Mouse (Mus musculus) neural tube, embryonic 14.5 days (tissue): ENCODE measurements around the gene Mlkl. TPM values are rescaled to one million over a fixed set of nuclear protein-coding genes. Genes with fewer than 3 reads are reported as not detected.
A peak's percentile ranks its signal among the peaks of the same experiment; 100 is the strongest.
"Not testable (repeated sequence)": the region's sequence is repeated elsewhere in the genome, so short reads cannot be mapped to it uniquely, and the experiment has no call there.

Experiments
- ATAC-seq: fragments of 200-750 bp; cut with Nextera tagmentation; 2 replicates; pipeline ENCODE4 v1.8.0; 2017; ENCODE audit warnings: low read depth, mild to moderate bottlenecking, moderate TSS enrichment, moderate library complexity
- H3K27ac ChIP-seq: fragments of 300-500 bp; sonication (generic); 2 replicates; pipeline ENCODE4 v1.5.1; 2014; ENCODE audit warnings: low read depth, mild to moderate bottlenecking, control low read depth, low read length, moderate library complexity, mixed read lengths
- H3K27me3 ChIP-seq: fragments of 300-500 bp; sonication (generic); 2 replicates; pipeline ENCODE4 v1.6.1; 2014; ENCODE audit warnings: low read length; ENCODE audit not compliant: control insufficient read depth, insufficient read depth
- H3K36me3 ChIP-seq: fragments of 300-500 bp; sonication (generic); 2 replicates; pipeline ENCODE4 v1.6.1; 2014; ENCODE audit warnings: low read length, mixed read lengths; ENCODE audit not compliant: control insufficient read depth, insufficient read depth
- H3K4me1 ChIP-seq: fragments of 300-500 bp; sonication (generic); 2 replicates; pipeline ENCODE4 v1.6.1; 2014; ENCODE audit warnings: low read length; ENCODE audit not compliant: control insufficient read depth, insufficient read depth
- H3K4me2 ChIP-seq: fragments of 300-500 bp; sonication (generic); 2 replicates; pipeline ENCODE4 v1.6.1; 2014; ENCODE audit warnings: mild to moderate bottlenecking, low read depth, low read length, control low read depth
- H3K4me3 ChIP-seq: fragments of 300-500 bp; sonication (generic); 2 replicates; pipeline ENCODE4 v1.5.1; 2014; ENCODE audit warnings: low read depth, low read length, control low read depth, mixed read lengths
- H3K9ac ChIP-seq: fragments of 300-500 bp; sonication (generic); replicated peaks from 2 replicates; pipeline ENCODE4 v1.6.1; 2014; ENCODE audit warnings: low read depth, mild to moderate bottlenecking, control low read depth, low read length, mixed read lengths
- H3K9me3 ChIP-seq: fragments of 300-500 bp; sonication (generic); 2 replicates; pipeline ENCODE4 v1.6.1; 2016; ENCODE audit warnings: low read length; ENCODE audit not compliant: control insufficient read depth
- WGBS: fragments of 180-500 bp; shearing (Covaris S2); extraction: QIAGEN DNeasy Blood & Tissue Kit; methylation state at CpG from one replicate; pipeline ENCODE4 v1.1.7; 2014; 5-methylcytosine and 5-hydroxymethylcytosine counted together
- polyA plus RNA-seq: library from polyadenylated mRNA; unstranded; fragments of >200 nt; fragmentation: Nextera tagmentation; extraction: Ambion mirVana; gene quantifications from 2 replicates; pipeline ENCODE4 v1.2.1, GENCODE M21; 2014

Mlkl gene
- polyA plus RNA-seq, 1 experiment from 2014 or later: not detected

DNA sequence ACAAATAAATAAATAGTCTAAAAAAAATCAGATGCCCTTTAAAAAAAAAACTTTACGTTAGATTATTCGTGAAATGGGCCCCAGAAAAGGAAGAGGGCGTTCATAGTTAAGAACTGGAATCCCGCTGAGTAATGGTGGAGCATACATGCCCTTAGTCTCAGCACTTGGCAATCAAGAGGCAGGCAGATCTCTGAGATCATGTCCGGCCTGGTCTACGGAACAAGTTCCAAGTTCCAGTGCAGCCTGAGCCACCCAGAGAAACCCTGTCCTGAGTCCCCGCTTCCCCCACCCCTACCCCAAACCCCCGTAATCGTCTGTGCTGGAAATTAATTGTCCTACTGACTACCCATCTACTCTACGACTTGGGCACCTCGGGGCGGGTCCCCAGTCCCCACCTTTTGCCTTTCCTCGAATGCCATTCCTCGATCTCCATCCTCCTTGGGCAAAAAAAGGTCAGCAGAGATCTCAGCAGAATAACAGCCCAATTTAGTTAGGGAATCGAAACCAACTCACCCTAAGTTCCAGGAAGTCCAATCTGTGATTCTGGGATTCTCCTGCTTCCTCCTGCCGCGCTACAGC is 577 bp downstream of the Mlkl start:
- Histone ChIP-seq H3K9me3 (no peaks in the 10 kb centered on the region), H3K4me2 (peak overlapping the region; percentile 59), H3K27me3 (no peaks in the 10 kb centered on the region), H3K36me3 (no peaks in the 10 kb centered on the region), H3K9ac (no peak overlapping the region), H3K4me1 (0 out of 2 replicates have a peak, but pooled peaks cover 5% of the 10 kb centered on the region), H3K27ac (no peak overlapping the region), H3K4me3 (peak overlapping the region; percentile 24)
- WGBS: 32% methylated on average over 17 of the region's 17 CpGs
- no peak for ATAC-seq

DNA sequence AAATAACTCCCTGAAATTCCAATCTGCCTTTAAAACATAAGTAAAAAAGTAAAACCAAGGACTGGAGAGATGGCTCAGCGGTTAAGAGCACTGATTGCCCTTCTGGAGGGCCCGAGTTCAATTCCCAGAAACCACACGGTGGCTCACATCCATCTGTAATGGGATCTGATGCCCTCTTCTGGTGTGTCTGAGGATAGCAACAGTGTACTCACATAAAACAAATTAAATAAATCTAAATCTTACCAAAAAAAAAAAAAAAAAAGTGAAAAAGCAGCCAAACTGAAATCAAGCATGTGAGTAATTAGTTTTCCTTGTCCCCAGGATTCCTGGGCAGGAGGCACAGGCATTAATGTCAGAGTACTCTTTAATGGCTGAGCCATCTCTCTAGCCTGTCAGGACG is 1.3 kb downstream of the Mlkl start:
- ATAC-seq: no peak
- H3K27ac ChIP-seq: no peak overlapping the region
- no peak overlapping the region for H3K4me2 ChIP-seq
- H3K27me3 ChIP-seq: no peaks in the 10 kb centered on the region
- WGBS: 84% methylated on average over 4 of the region's 4 CpGs
- H3K9me3 ChIP-seq: no peaks in the 10 kb centered on the region
- H3K9ac ChIP-seq: no peak overlapping the region
- no peak overlapping the region for H3K4me3 ChIP-seq
- H3K36me3 ChIP-seq: no peaks in the 10 kb centered on the region
- H3K4me1 ChIP-seq: 0 out of 2 replicates have a peak, but pooled peaks cover 5% of the 10 kb centered on the region

DNA sequence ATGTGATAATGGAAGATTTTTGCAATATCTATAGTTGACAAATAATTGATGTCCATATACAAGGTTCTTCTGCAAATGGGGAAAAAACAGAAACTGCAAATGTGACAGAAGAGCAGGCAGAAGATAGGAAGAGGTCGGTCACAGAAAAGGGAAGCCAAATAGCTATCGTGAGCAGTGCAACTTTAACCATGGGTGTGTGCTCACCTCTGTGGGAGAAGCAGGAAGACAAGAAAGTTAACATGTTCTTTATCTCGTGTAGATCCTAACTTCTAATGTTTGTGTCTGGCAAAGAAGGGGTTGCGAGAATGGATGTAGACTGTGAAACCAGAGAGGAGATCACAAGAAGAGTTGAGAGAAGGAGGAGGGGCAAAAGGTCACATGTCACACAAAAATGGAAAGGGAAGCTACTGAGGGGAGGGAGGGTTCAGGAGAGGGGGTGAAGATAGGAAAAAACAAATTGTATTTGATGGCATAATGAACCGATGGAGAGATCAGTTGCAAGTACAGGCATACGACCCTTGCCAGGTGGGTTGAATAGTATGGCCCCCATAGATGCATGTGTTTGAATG is 12.7 kb downstream of the Mlkl start:
- WGBS: 88% methylated on average over 6 of the region's 6 CpGs
- no peak overlapping the region for H3K9ac ChIP-seq
- H3K4me1 ChIP-seq: no peaks in the 10 kb centered on the region
- no peak overlapping the region for H3K4me2 ChIP-seq
- H3K27ac ChIP-seq: no peak overlapping the region
- H3K9me3 ChIP-seq: no peaks in the 10 kb centered on the region
- H3K4me3 ChIP-seq: no peak overlapping the region
- no peaks in the 10 kb centered on the region for H3K36me3 ChIP-seq
- H3K27me3 ChIP-seq: no peaks in the 10 kb centered on the region
- no peak for ATAC-seq

DNA sequence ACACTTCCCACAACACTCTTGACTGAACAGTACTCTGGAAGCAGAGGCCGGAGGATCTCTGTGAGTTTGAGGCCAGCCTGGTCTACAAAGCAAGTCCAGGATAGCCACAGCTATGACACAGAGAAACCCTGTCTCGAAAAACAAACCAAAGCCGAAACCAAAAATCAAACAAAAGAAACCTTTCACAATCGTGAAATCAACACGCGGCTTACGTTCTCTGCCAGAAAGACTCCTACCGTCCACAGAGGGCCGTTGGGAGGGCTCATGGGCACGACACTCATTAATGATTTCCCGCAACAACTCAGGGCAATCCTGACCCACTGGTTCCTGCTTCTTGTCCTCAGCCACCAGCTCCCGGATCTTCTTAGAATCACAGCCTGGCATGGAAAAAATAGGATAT is 23.2 kb downstream of the Mlkl start:
- Histone ChIP-seq H3K27ac (no peak overlapping the region), H3K9ac (no peak overlapping the region), H3K4me2 (no peak overlapping the region), H3K4me1 (no peaks in the 10 kb centered on the region), H3K36me3 (no peaks in the 10 kb centered on the region), H3K4me3 (no peak overlapping the region), H3K27me3 (no peaks in the 10 kb centered on the region), H3K9me3 (no peaks in the 10 kb centered on the region)
- WGBS: 92% methylated on average over 12 of the region's 12 CpGs
- ATAC-seq: no peak

DNA sequence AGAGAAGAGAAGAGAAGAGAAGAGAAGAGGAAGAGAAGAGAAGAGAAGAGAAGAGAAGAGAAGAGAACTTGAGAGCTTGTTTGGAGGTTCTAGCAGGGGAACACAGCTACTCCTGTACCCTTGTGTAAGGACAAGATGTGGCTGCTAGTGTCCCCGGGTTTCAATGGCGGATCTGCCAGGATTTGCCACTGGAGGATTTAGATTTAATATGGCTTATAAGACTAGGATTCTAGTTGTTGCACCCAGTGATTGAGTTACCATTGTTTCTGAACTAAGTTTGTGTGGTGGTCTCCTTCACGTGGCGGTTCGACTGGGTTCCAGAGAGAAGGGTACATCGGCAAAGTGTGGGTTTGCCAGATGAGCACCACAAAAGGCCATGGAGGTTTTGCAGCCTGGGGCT is 24.0 kb downstream of the Mlkl start:
- H3K9ac ChIP-seq, H3K27ac ChIP-seq, H3K27me3 ChIP-seq, ATAC-seq, H3K4me1 ChIP-seq, H3K4me3 ChIP-seq, H3K36me3 ChIP-seq, H3K9me3 ChIP-seq, H3K4me2 ChIP-seq: not testable (repeated sequence)
- whole genome bisulfite sequencing: 98% methylated on average over 6 of the region's 6 CpGs

DNA sequence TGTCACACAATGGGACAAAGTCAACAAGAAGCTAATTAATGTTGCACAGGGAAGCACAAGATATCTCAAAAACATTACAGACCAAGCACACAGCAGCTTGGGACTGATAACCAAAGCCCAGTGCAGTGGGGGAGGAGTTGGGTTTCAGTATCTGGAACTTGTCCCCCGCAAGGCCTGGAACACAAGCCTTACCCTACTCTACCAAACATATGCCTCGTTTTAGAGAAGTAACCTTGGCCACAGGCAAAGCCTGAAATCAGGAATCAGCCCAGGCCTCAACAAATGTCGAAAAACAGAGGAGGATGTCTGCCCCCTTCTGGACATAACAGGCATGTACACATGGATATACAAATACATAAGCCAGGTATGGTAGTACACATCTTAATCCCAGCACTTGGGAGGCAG is 25.2 kb downstream of the Mlkl start:
- Histone ChIP-seq H3K27ac (no peak overlapping the region), H3K4me2 (no peak overlapping the region), H3K27me3 (no peaks in the 10 kb centered on the region), H3K4me1 (no peaks in the 10 kb centered on the region), H3K4me3 (no peak overlapping the region), H3K9me3 (no peaks in the 10 kb centered on the region), H3K36me3 (no peaks in the 10 kb centered on the region), H3K9ac (no peak overlapping the region)
- WGBS: 81% methylated on average over 3 of the region's 3 CpGs
- ATAC-seq: no peak

DNA sequence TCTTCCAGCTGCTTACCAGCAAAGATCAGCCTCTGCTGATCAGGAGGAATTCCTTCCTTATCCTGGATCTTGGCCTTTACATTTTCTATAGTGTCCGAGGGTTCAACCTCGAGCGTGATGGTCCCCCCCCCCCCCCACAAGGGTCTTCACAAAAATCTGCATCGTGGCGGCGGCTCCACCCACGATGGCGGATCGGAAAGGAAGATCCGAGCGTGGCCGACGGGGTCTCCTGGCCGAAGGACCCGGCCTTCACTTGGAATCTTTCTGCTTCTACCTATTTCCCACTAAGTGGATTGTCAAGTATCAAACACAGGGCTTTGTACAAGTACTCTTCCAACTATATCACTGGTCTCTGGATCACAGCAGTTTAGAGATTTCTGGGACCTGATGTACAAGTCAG is 28.0 kb downstream of the Mlkl start:
- H3K36me3 ChIP-seq, H3K4me2 ChIP-seq, H3K27ac ChIP-seq, H3K27me3 ChIP-seq, ATAC-seq, H3K4me1 ChIP-seq, H3K9ac ChIP-seq, H3K4me3 ChIP-seq, H3K9me3 ChIP-seq: not testable (repeated sequence)
- WGBS: 91% methylated on average over 15 of the region's 15 CpGs

DNA sequence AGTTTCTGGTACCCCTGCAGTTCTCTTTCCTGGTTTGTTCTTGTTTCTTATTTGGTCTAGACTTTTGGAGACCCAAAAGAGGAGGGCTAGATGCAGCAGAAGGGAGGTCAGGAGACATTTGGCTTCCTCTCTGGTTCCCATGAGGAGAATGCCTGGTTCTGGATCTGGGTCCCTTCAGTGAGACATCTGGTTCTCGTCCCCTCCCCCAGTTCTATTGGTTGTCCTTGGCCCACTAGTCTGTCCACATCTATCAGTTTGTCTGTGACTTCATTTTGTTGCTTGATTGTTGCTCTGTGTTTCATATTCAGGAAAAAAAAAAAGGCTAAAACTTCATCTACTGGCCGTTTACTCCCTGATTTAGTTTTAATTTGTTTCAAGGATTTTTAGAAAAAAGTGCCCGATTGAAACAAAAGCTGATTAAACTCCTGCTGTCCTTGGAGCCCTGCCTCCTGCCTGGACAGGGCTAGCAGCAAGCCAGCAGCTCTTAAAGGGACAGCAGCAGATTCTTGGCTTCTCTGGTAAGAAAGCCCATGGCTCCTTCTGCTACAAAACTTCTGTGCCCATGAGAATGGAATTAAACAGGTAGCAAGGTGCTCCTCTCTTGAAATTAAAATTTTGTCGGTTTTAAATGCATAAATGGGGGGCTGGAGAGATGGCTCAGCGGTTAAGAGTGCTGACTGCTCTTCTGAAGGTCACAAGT is 32.8 kb downstream of the Mlkl start:
- WGBS: 39% methylated on average over 5 of the region's 5 CpGs
- ATAC-seq: no peak
- Histone ChIP-seq H3K4me3 (no peak overlapping the region), H3K27me3 (no peaks in the 10 kb centered on the region), H3K9ac (no peak overlapping the region), H3K36me3 (no peaks in the 10 kb centered on the region), H3K9me3 (no peaks in the 10 kb centered on the region), H3K4me2 (no peak overlapping the region), H3K27ac (no peak overlapping the region), H3K4me1 (no peaks in the 10 kb centered on the region)

DNA sequence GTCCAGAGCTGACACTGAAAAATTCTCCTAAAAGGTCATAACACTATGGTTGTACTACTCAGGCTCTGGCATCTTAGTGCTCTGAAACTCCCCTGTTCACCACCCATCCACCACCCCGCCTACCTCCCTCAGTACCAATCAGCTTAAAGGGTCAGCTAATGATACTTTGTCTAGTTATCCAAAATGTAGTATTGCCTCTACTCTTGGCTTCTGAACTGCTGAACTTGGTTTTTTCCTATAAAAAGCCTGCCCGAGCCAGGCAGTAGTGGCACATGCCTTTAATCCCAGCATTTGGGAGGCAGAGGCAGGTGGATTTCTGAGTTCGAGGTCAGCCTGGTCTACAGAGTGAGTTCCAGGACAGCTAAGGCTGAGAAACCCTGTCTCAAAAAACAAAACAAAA is 33.6 kb downstream of the Mlkl start:
- no peaks in the 10 kb centered on the region for H3K27me3 ChIP-seq
- H3K9me3 ChIP-seq: no peaks in the 10 kb centered on the region
- no peak overlapping the region for H3K4me2 ChIP-seq
- no peak overlapping the region for H3K27ac ChIP-seq
- H3K4me3 ChIP-seq: no peak overlapping the region
- H3K9ac ChIP-seq: no peak overlapping the region
- H3K4me1 ChIP-seq: no peaks in the 10 kb centered on the region
- no peaks in the 10 kb centered on the region for H3K36me3 ChIP-seq
- ATAC-seq: no peak
- WGBS: 93% methylated on average over 3 of the region's 3 CpGs
